ENCODE assay signal across 11 mouse cellular contexts in the genomic region with DNA sequence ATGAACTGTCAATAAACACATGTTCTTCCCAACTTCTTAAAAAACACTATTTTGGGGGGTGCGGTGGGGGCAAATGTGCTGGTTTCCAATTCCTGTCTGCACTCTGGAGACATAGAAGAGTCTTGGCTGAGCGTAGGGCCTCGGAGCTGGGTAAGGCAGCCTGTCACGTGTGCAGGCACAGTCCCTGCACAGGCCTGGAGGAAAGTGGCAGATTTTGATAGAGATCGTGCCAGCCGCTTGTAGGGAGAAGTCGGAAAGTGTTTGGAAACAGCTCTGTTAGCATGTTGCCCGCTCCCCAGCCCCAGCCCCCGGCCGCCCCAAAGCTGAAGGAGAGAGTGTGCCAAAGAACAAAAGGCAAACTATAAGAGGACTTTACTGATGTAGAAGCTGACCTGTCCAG.
DNase-seq lines count a peak whose midpoint lies in the region; ATAC-seq lines count a peak whose summit lies in the region.
"Had no signal": no experiment of that assay in that cellular context is flagged by ENCODE, and none has a peak within 500 bp of the region (broad histone marks: within the 10 kb centered on the region; RNA-seq: fewer than 3 reads in every experiment).

No protein-coding gene starts in this region.

- ATAC-seq in heart, embryonic 12.5 days (ENCODE audit: insufficient number of reproducible peaks, low FRiP score), result no peak
- ATAC-seq in hindbrain, embryonic 11.5 days (ENCODE audit: low FRiP score), result 0 out of 2 replicates have a peak, but pooled peaks have one; percentile 31
- no peak for ATAC-seq in neural tube, embryonic 12.5 days (ENCODE audit: low FRiP score, low read depth)
- ATAC-seq: intestine, embryonic 15.5 days had no signal

- no peak overlapping the region for H3K4me3 ChIP-seq in heart, embryonic 12.5 days
- H3K4me3 ChIP-seq in embryonic facial prominence, embryonic 10.5 days, result no peak overlapping the region; the same call in 1 of the 2 replicates
- no peak overlapping the region for H3K4me3 ChIP-seq in hindbrain, embryonic 11.5 days (ENCODE audit: low read depth, low read length)
- H3K4me3 ChIP-seq in neural tube, embryonic 12.5 days, result no peak overlapping the region
- H3K4me3 ChIP-seq: intestine, embryonic 15.5 days; limb, embryonic 12.5 days had no signal

- no peak for DNase-seq in heart, adult 9 months (ENCODE audit: low spot score in 2 of 2)
- DNase-seq in embryonic facial prominence, embryonic 10.5 days (ENCODE audit: low spot score), result peak; percentile 36
- DNase-seq in hindbrain, embryonic 11.5 days (ENCODE audit: low spot score), result peak; percentile 34
- no peak for DNase-seq in T-cell, adult 2 months (ENCODE audit: low spot score)
- no peak for DNase-seq in layer of hippocampus, adult 8-10 months (ENCODE audit: low spot score in 2 of 2)
- no peak for DNase-seq in frontal cortex, postnatal 10 days (ENCODE audit: low spot score in 2 of 2)

- peak overlapping the region; percentile 45 for H3K4me2 ChIP-seq in heart, embryonic 12.5 days
- no peak overlapping the region for H3K4me2 ChIP-seq in hindbrain, embryonic 11.5 days (replicated peaks; ENCODE audit: low read depth, low read length)
- no peak overlapping the region for H3K4me2 ChIP-seq in neural tube, embryonic 12.5 days (replicated peaks)
- H3K4me2 ChIP-seq: intestine, embryonic 15.5 days; limb, embryonic 12.5 days had no signal

- 0 out of 2 replicates have a peak overlapping the region, but pooled peaks have one; percentile 21 for H3K27ac ChIP-seq in heart, embryonic 12.5 days (ENCODE audit: poor library complexity, severe bottlenecking)
- H3K27ac ChIP-seq in embryonic facial prominence, embryonic 10.5 days (replicated peaks), result peak overlapping the region; percentile 66
- H3K27ac ChIP-seq in hindbrain, embryonic 11.5 days (ENCODE audit: low read depth, low read length), result peak overlapping the region; percentile 53
- H3K27ac ChIP-seq in neural tube, embryonic 12.5 days, result peak overlapping the region; percentile 0; the same call in 1 of the 2 replicates
- H3K27ac ChIP-seq: intestine, embryonic 15.5 days; limb, embryonic 12.5 days had no signal

- H3K9me3 ChIP-seq in heart, embryonic 12.5 days (replicated peaks), result no peaks in the 10 kb centered on the region
- no peaks in the 10 kb centered on the region for H3K9me3 ChIP-seq in embryonic facial prominence, embryonic 10.5 days
- H3K9me3 ChIP-seq in hindbrain, embryonic 11.5 days (ENCODE audit: control insufficient read depth, low read length), result no peaks in the 10 kb centered on the region
- no peaks in the 10 kb centered on the region for H3K9me3 ChIP-seq in neural tube, embryonic 12.5 days
- H3K9me3 ChIP-seq: intestine, embryonic 15.5 days; limb, embryonic 12.5 days had no signal

- no peaks in the 10 kb centered on the region for H3K27me3 ChIP-seq in heart, embryonic 12.5 days (replicated peaks)
- no peaks in the 10 kb centered on the region; the same call in 1 of the 2 replicates for H3K27me3 ChIP-seq in embryonic facial prominence, embryonic 10.5 days (replicated peaks; ENCODE audit: low read depth, poor library complexity, severe bottlenecking)
- H3K27me3 ChIP-seq in hindbrain, embryonic 11.5 days (ENCODE audit: control insufficient read depth, insufficient read depth, low read length), result no peaks in the 10 kb centered on the region
- H3K27me3 ChIP-seq in neural tube, embryonic 12.5 days (replicated peaks), result no peaks in the 10 kb centered on the region
- H3K27me3 ChIP-seq: CH12.LX; intestine, embryonic 15.5 days; limb, embryonic 12.5 days had no signal

- WGBS in heart, embryonic 12.5 days, result 29% methylated on average over 10 of the region's 10 CpGs
- 25% methylated on average over 10 of the region's 10 CpGs for WGBS in embryonic facial prominence, embryonic 10.5 days
- 28% methylated on average over 10 of the region's 10 CpGs for WGBS in hindbrain, embryonic 11.5 days
- 38% methylated on average over 10 of the region's 10 CpGs for WGBS in neural tube, embryonic 12.5 days

- peaks cover 19% of the 10 kb centered on the region for H3K4me1 ChIP-seq in heart, embryonic 12.5 days (replicated peaks)
- peaks cover 31% of the 10 kb centered on the region for H3K4me1 ChIP-seq in embryonic facial prominence, embryonic 10.5 days
- peaks cover 7% of the 10 kb centered on the region; the same call in 1 of the 2 replicates for H3K4me1 ChIP-seq in hindbrain, embryonic 11.5 days (replicated peaks; ENCODE audit: control insufficient read depth, insufficient read depth, low read length)
- H3K4me1 ChIP-seq in neural tube, embryonic 12.5 days, result peaks cover 20% of the 10 kb centered on the region
- H3K4me1 ChIP-seq: intestine, embryonic 15.5 days had no signal

- H3K9ac ChIP-seq in heart, embryonic 12.5 days, result no peak overlapping the region
- H3K9ac ChIP-seq in hindbrain, embryonic 11.5 days (ENCODE audit: low read depth, low read length), result peak overlapping the region; percentile 2; the same call in 1 of the 2 replicates
- no peak overlapping the region for H3K9ac ChIP-seq in neural tube, embryonic 12.5 days
- H3K9ac ChIP-seq: intestine, embryonic 15.5 days; limb, embryonic 12.5 days had no signal

- H3K36me3 ChIP-seq in heart, embryonic 12.5 days, result no peaks in the 10 kb centered on the region
- no peaks in the 10 kb centered on the region for H3K36me3 ChIP-seq in embryonic facial prominence, embryonic 10.5 days (replicated peaks)
- no peaks in the 10 kb centered on the region for H3K36me3 ChIP-seq in hindbrain, embryonic 11.5 days (ENCODE audit: control insufficient read depth, insufficient read depth, low read length)
- H3K36me3 ChIP-seq in neural tube, embryonic 12.5 days, result no peaks in the 10 kb centered on the region
- H3K36me3 ChIP-seq: intestine, embryonic 15.5 days; limb, embryonic 12.5 days had no signal

Comparison
In these comparisons a context has a peak if more than half of its experiments do, and no peak if none do; other contexts are left out.
1. H3K27ac ChIP-seq: peak in every context shown above with its lines; median percentile 66 in embryonic facial prominence, embryonic 10.5 days; 53 in hindbrain, embryonic 11.5 days; 21 in heart, embryonic 12.5 days; 0 in neural tube, embryonic 12.5 days.
2. DNase-seq: peak in embryonic facial prominence, embryonic 10.5 days (single experiment) and hindbrain, embryonic 11.5 days (single experiment); none in heart, adult 9 months (0 of 2), T-cell, adult 2 months (single experiment), layer of hippocampus, adult 8-10 months (0 of 2) and frontal cortex, postnatal 10 days (0 of 2).